Mouse (Mus musculus) T-helper 17 cell (primary cell): ENCODE data around the gene Pate3.
"Not testable (repeated sequence)": the region's sequence is repeated elsewhere in the genome, so short reads cannot be mapped to it uniquely, and the experiment has no call there.

Experiments
- in situ Hi-C, 2 experiments: fragments of 300-600 bp; cut with MboI, MseI; formaldehyde crosslinking; loops; 1 replicate in 1 of 2; 2 replicates in 1 of 2; pipeline ENCODE4 v1.15.1; 2025; ENCODE audit warnings: high pct_unique_total_duplicates in 2 of 2

Gene Pate3

GRCm38 (mm10) chr9:35648102-35648501 is at the start of gene Pate3:
Pate3 (minus strand) TSS chr9:35648202.
- in situ Hi-C loops, result no loop called here

DNA sequence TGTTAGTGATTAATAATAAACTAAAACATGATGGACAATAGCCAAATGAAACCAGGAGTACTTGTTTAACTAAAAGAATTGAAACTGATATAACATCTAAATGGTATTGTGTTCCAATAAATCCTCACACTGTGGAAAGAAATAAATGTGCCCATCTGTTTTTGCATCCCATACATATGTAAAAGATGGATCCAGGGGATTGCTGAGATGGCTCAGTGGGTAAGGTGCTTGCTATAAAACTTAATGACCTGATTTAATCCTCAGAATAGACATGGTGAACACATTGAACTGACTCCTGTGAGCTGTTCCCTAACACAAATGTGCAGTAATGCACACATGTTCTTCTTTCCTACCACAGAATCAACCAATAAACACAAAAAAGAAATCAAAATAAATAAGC is 43.9 kb upstream of the Pate3 start:
- in situ Hi-C loops, result no loop called here

DNA sequence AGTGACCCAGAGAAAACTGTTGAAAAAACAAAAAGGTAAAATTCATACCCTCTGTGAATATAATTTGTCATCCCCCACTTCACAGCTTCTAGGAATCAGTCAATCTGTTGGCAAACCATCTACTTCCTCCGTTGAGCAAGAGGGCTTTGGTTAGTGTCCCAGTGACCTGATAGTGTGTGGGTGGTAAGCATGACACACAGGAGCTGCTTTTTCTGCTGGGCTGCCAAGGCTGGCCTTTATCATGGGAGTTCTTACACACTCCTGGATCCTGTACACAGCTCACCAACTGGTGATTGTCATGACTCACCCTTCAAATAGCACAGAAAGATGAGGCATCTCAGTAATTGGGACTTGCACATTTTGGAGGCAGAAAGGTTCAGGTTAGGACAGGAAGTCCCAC is 39.0 kb upstream of the Pate3 start, which contains the start of gene Pate1:
TSS of gene Pate1 (minus strand) at position 378 of the 400 bp plus-strand sequence.
- in situ Hi-C loops, result loop anchor here in 1 of 2 experiments (10.0 kb wide), 1 partner anchor 748 kb away; the partner anchor contains the start of gene Gm7257

GRCm38 (mm10) chr9:35673557-35673956 is 25.6 kb upstream of the Pate3 start:
- in situ Hi-C loops, result no loop called here

DNA sequence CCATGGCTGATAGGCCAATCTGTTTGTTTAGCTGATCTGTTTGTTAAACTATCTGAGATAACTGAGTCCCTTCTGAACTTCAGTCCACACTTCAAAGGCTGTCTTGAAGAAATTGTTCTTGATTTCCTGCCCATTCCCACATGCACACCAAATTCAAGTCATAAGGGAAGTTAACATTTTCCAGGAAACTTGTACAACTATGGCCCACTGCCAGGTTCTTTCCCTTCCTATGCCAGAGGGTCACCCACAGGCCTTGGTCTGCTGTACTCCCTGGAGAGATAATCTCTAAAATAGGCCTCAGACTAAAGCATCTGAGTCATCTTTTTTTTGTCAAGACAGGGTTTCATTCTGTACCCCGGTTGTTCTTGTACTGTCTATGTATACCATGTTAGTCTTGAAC is 15.0 kb downstream of the Pate3 start:
- in situ Hi-C loops, result no loop called here

DNA sequence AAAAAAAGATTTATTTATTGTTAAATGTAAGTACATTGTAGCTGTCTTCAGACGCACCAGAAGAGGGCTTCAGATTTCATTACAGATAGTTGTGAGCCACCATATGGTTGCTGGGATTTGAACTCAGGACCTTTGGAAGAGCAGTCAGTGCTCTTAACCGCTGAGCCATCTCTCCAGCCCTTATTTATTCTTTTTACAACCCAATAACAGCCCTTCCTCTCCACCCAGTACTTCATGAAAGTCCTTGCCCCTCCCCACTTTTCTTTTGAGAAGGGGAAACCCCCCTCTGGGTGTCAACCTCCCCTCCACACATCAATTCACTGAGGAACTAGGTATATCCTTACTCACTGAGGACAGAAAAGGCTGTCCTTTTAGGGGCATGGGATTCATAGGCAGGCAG is 31.2 kb downstream of the Pate3 start:
- in situ Hi-C loops, result not testable (repeated sequence)

- in situ Hi-C loops, result no loop called here
Measured at GRCm38 (mm10) chr9:35614005-35614404, 34.0 kb downstream of the Pate3 start.

- in situ Hi-C loops, result no loop called here
Measured at GRCm38 (mm10) chr9:35611841-35612240, 36.2 kb downstream of the Pate3 start, which contains the start of gene Pate4. Pate4 (minus strand) TSS chr9:35611941.

DNA sequence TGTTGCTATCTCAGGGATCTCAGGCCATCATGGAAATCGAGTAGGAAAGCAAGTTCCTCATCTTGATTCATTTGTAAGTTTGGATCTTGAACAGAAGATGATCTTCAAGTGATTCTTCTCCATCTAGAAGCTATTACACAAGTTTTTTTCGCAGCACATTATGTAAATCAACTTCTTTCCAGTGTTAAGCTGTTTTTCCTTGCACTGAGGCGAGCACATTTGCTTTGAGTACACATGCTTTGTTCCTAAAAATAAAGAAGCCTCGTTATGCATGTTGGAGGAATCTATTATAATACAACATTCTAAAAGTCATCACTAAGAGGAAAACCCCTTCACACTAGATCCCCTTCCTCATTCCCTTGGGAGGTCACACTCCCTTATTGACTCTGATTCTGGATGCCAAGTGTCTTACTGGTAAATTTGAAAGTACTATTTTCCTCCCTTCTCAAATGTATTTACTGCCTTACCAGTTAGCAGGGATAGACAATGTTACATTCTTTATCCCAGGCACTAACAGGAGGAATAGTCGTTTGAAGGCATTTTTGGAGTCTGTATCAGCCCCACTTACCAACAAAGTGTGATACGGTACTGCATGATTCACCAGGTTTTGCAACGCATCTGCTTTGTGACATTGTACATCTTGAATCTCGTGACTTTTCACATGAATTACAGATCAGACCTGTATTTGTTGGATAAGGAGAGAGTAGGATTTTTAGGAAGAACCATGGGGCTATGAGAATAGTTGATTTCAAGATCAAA is 40.2 kb downstream of the Pate3 start:
- in situ Hi-C loops, result no loop called here
